Mouse (Mus musculus) G1E (cell line): ENCODE measurements at regions not wholly inside any gene's neighbourhood (a gene's known extent, or its start where the extent isn't known, plus 50 kb on each side); places are given as distances from the start of the nearest gene placed in this dataset.

Experiments
- CTCF ChIP-seq: IDR thresholded peaks from 2 replicates; pipeline ENCODE4 v1.5.1; 2012; ENCODE audit warnings: low read depth, low read length, inconsistent platforms, mixed read lengths
- GATA1 ChIP-seq: IDR thresholded peaks from 2 replicates; pipeline ENCODE4 v1.6.1; 2012; ENCODE audit warnings: borderline replicate concordance, low read length, inconsistent platforms, mixed read lengths
- GATA2 ChIP-seq: IDR thresholded peaks from 2 replicates; pipeline ENCODE4 v1.6.1; 2012; ENCODE audit warnings: low read depth, low read length, inconsistent platforms, borderline replicate concordance
- POLR2AphosphoS5 ChIP-seq: IDR thresholded peaks from 2 replicates; pipeline ENCODE4 v1.6.1; 2012; ENCODE audit warnings: low read depth, low read length, inconsistent platforms; ENCODE audit not compliant: insufficient replicate concordance
- TAL1 ChIP-seq: conservative IDR thresholded peaks from 2 replicates; pipeline ENCODE4 v1.6.1; 2012; ENCODE audit warnings: low read depth, low read length, inconsistent platforms, mixed read lengths

DNA sequence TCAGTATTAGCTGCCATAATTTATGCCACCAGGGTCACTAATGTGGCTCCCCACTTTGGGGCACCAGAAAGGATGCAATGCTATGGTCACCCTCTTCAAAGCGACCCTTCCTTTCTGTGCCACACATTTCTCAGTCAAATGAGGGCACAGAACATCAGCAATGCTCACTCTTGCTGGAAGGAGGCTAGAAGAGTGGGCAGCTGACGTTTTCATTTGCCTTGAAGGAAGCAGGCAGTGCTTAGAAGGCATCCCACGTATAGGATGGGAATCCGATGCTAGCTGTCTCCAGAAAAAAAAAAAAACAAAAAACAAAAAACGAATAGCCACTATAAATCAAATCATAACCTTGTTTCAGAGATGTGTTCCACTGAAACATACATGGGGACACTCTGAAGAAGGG is 124.1 kb downstream of the Ttc8 start:
- no peak for TF ChIP-seq CTCF
- TF ChIP-seq TAL1, result no peak
- no peak for TF ChIP-seq GATA1
- TF ChIP-seq POLR2AphosphoS5, result no peak
- no peak for TF ChIP-seq GATA2
